Mouse (Mus musculus) G1E (cell line): Measurements from ENCODE around the gene Dhx9.

Experiments
- CTCF ChIP-seq: IDR thresholded peaks from 2 replicates; pipeline ENCODE4 v1.5.1; 2012; ENCODE audit warnings: low read depth, low read length, inconsistent platforms, mixed read lengths
- GATA1 ChIP-seq: IDR thresholded peaks from 2 replicates; pipeline ENCODE4 v1.6.1; 2012; ENCODE audit warnings: borderline replicate concordance, low read length, inconsistent platforms, mixed read lengths

GRCm38 (mm10) chr1:153481025-153481412, 6.4 kb downstream of the Dhx9 start:
- no peak for TF ChIP-seq GATA1
- no peak for TF ChIP-seq CTCF
